Mouse (Mus musculus) forebrain, embryonic 14.5 days (tissue): ENCODE measurements around the gene Lat2. TPM values are rescaled to one million over a fixed set of nuclear protein-coding genes. Genes with fewer than 3 reads are reported as not detected.
A peak's percentile ranks its signal among the peaks of the same experiment; 100 is the strongest.

Source experiments
- ATAC-seq: fragments of 200-750 bp; cut with Nextera tagmentation; 2 replicates; pipeline ENCODE4 v1.8.0; 2017; ENCODE audit warnings: mild to moderate bottlenecking, moderate library complexity
- DNase-seq: peaks from one replicate; pipeline ENCODE4 v3.0.0-alpha.2; 2015; ENCODE audit warnings: low spot score
- H3K27ac ChIP-seq: fragments of 300-500 bp; sonication (generic); 2 replicates; pipeline ENCODE4 v1.5.1; 2014; ENCODE audit warnings: low read depth, mild to moderate bottlenecking, control low read depth, low read length, moderate library complexity
- H3K27me3 ChIP-seq: fragments of 300-500 bp; sonication (generic); replicated peaks from 2 replicates; pipeline ENCODE4 v1.6.1; 2014; ENCODE audit warnings: low read length, control low read depth, mixed read lengths; ENCODE audit not compliant: control insufficient read depth, insufficient read depth
- H3K36me3 ChIP-seq: fragments of 300-500 bp; sonication (generic); 2 replicates; pipeline ENCODE4 v1.6.1; 2014; ENCODE audit warnings: low read length, control low read depth; ENCODE audit not compliant: control insufficient read depth, insufficient read depth
- H3K4me1 ChIP-seq: fragments of 300-500 bp; sonication (generic); 2 replicates; pipeline ENCODE4 v1.6.1; 2014; ENCODE audit warnings: antibody characterized with exemption, low read length, control low read depth; ENCODE audit not compliant: control insufficient read depth, insufficient read depth
- H3K4me2 ChIP-seq: fragments of 300-500 bp; sonication (generic); 2 replicates; pipeline ENCODE4 v1.6.1; 2014; ENCODE audit warnings: mild to moderate bottlenecking, control low read depth, low read length
- H3K4me3 ChIP-seq: fragments of 300-500 bp; sonication (generic); 2 replicates; pipeline ENCODE4 v1.5.1; 2014; ENCODE audit warnings: low read depth, low read length, control low read depth
- H3K9ac ChIP-seq: fragments of 300-500 bp; sonication (generic); 2 replicates; pipeline ENCODE4 v1.6.1; 2014; ENCODE audit warnings: mild to moderate bottlenecking, low read length, control low read depth, moderate library complexity
- H3K9me3 ChIP-seq: fragments of 300-500 bp; sonication (generic); replicated peaks from 2 replicates; pipeline ENCODE4 v1.6.1; 2016; ENCODE audit warnings: low read length, control low read depth, mixed read lengths; ENCODE audit not compliant: control insufficient read depth
- WGBS: fragments of 180-500 bp; shearing (Covaris S2); extraction: QIAGEN DNeasy Blood & Tissue Kit; methylation state at CpG from one replicate; pipeline ENCODE4 v1.1.7; 2014; 5-methylcytosine and 5-hydroxymethylcytosine counted together
- polyA plus RNA-seq: library from polyadenylated mRNA; unstranded; fragments of >200 nt; fragmentation: Nextera tagmentation; extraction: Ambion mirVana; gene quantifications from 2 replicates; pipeline ENCODE4 v1.2.1, GENCODE M21; 2014

Gene Lat2
- polyA plus RNA-seq, 1 experiment from 2014 or later, result 1.6 TPM

- ATAC-seq (no peak), DNase-seq (no peak)
- Histone ChIP-seq H3K27me3 (no peaks in the 10 kb centered on the region), H3K36me3 (peaks cover 87% of the 10 kb centered on the region), H3K9ac (no peak overlapping the region), H3K4me2 (no peak overlapping the region), H3K9me3 (no peaks in the 10 kb centered on the region), H3K27ac (no peak overlapping the region), H3K4me3 (no peak overlapping the region), H3K4me1 (no peaks in the 10 kb centered on the region)
- 95% methylated on average over 9 of the region's 9 CpGs for WGBS
Observed at GRCm38 (mm10) chr5:134620457-134620856, 5.6 kb upstream of the Lat2 start.

DNA sequence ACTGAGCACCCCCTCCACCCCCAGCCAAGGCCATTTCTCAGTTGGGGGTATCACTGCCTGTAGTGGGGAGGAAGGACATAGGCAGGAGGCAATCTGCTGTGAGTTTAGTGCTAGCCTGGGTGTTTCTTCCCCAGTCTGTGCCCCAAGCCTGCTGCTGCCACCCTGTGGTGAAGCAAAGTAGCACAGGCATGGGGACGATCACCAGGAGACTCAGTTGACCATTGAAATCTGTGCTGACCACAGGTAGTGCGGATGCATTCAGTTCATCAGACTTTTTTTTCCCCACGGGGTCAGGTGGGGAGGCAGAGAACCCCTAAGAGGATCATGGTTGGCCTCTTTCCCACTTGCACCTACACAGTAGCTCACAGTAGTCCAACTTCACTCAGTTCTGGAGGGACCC, 2.2 kb upstream of the Lat2 start:
- no peak overlapping the region for H3K4me2 ChIP-seq
- H3K27me3 ChIP-seq, result no peaks in the 10 kb centered on the region
- no peaks in the 10 kb centered on the region for H3K9me3 ChIP-seq
- DNase-seq, result peak; percentile 11
- no peak overlapping the region for H3K9ac ChIP-seq
- H3K27ac ChIP-seq, result no peak overlapping the region
- 60% methylated on average over 3 of the region's 3 CpGs for whole genome bisulfite sequencing
- H3K36me3 ChIP-seq, result peaks cover 59% of the 10 kb centered on the region
- no peak for ATAC-seq
- no peak overlapping the region for H3K4me3 ChIP-seq
- no peaks in the 10 kb centered on the region for H3K4me1 ChIP-seq

- ATAC-seq (no peak), DNase-seq (no peak)
- H3K27ac ChIP-seq, result no peak overlapping the region
- H3K27me3 ChIP-seq, result no peaks in the 10 kb centered on the region
- H3K4me2 ChIP-seq, result no peak overlapping the region
- WGBS, result 80% methylated on average over 4 of the region's 4 CpGs
- no peak overlapping the region for H3K9ac ChIP-seq
- no peaks in the 10 kb centered on the region for H3K9me3 ChIP-seq
- no peak overlapping the region for H3K4me3 ChIP-seq
- H3K36me3 ChIP-seq, result peaks cover 46% of the 10 kb centered on the region
- H3K4me1 ChIP-seq, result no peaks in the 10 kb centered on the region
Observed at GRCm38 (mm10) chr5:134615780-134616179, 955 bp upstream of the Lat2 start.

GRCm38 (mm10) chr5:134615380-134615779, 555 bp upstream of the Lat2 start:
- no peaks in the 10 kb centered on the region for H3K27me3 ChIP-seq
- no peaks in the 10 kb centered on the region for H3K9me3 ChIP-seq
- no peak overlapping the region for H3K4me3 ChIP-seq
- DNase-seq, result no peak
- WGBS, result 91% methylated on average over 8 of the region's 8 CpGs
- H3K4me1 ChIP-seq, result no peaks in the 10 kb centered on the region
- no peak for ATAC-seq
- no peak overlapping the region for H3K4me2 ChIP-seq
- peaks cover 42% of the 10 kb centered on the region for H3K36me3 ChIP-seq
- H3K27ac ChIP-seq, result no peak overlapping the region
- no peak overlapping the region for H3K9ac ChIP-seq

DNA sequence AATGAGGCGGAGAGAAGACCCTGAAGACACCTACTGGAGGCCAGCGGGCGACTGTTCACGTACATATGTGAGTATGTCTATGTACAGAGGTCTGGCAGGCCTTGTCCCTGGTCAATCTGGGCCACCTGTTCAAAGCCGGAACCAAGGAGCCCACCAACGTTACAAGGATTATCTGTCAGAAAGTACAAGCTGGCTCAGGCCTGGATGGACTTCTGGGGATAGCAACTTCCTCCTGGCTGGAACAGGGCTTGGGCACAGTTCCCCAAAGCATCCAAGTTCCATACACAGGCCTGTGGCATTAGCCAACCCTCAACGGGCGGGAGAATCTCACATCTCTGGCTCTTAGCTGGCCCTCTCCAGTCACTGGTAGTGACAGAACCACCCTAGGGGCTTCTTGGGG, 529 bp downstream of the Lat2 start:
- H3K36me3 ChIP-seq, result peaks cover 31% of the 10 kb centered on the region

GRCm38 (mm10) chr5:134613727-134614126, 1.1 kb downstream of the Lat2 start:
- no peaks in the 10 kb centered on the region for H3K27me3 ChIP-seq
- no peaks in the 10 kb centered on the region for H3K9me3 ChIP-seq
- peaks cover 25% of the 10 kb centered on the region for H3K36me3 ChIP-seq
- H3K4me3 ChIP-seq, result no peak overlapping the region
- ATAC-seq (no peak), DNase-seq (no peak)
- 88% methylated on average over 9 of the region's 9 CpGs for WGBS
- no peak overlapping the region for H3K4me2 ChIP-seq
- no peak overlapping the region for H3K9ac ChIP-seq
- no peaks in the 10 kb centered on the region for H3K4me1 ChIP-seq
- no peak overlapping the region for H3K27ac ChIP-seq

More for the DNA sequence above, 529 bp downstream of the Lat2 start:
- Histone ChIP-seq H3K9ac (no peak overlapping the region), H3K4me2 (no peak overlapping the region), H3K27me3 (no peaks in the 10 kb centered on the region), H3K9me3 (no peaks in the 10 kb centered on the region), H3K27ac (no peak overlapping the region), H3K4me3 (no peak overlapping the region), H3K4me1 (no peaks in the 10 kb centered on the region)
- WGBS, result 94% methylated on average over 8 of the region's 8 CpGs
- DNase-seq (no peak), ATAC-seq (no peak)

DNA sequence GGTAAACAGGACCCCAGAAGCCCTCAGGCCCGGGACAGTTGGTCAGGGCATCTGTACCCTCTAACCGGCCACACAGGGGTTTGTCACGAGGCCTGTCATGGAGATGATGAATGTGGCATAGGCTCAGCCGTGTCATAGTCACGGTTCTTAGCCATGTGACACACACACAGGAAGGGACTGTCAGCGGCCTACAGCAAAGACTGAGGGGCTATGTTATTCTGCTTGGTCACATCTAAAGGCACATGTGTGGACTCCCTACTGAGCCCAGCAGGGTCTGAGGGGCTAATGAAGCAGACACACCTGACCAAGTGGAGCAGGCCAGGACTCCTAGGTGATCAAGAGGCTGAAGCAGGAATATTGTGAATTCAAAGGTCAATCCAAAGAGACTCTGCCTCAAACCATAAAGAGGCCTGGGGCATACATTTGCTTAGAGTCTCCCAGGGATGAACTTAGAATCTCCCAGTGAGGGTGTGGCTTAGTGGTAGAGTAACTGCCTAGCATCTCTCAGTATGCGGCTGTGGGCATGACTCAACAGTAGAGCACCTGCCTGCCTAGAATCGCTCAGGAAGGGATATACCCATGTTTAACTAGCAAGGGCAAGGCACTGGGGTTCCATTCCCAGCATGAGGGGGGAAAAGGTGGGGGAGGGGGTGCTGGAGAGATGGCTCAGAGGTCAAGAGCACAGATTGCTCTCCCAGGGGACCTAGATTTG, 2.9 kb downstream of the Lat2 start:
- 78% methylated on average over 8 of the region's 8 CpGs for WGBS
- H3K9ac ChIP-seq, result no peak overlapping the region
- H3K4me2 ChIP-seq, result no peak overlapping the region
- no peaks in the 10 kb centered on the region for H3K4me1 ChIP-seq
- no peak overlapping the region for H3K4me3 ChIP-seq
- ATAC-seq (no peak), DNase-seq (no peak)
- H3K27me3 ChIP-seq, result no peaks in the 10 kb centered on the region
- no peak overlapping the region for H3K27ac ChIP-seq
- H3K36me3 ChIP-seq, result peaks cover 9% of the 10 kb centered on the region
- no peaks in the 10 kb centered on the region for H3K9me3 ChIP-seq

- Histone ChIP-seq H3K27me3 (no peaks in the 10 kb centered on the region), H3K4me1 (no peaks in the 10 kb centered on the region), H3K9me3 (no peaks in the 10 kb centered on the region), H3K4me2 (no peak overlapping the region), H3K4me3 (no peak overlapping the region), H3K9ac (no peak overlapping the region), H3K27ac (no peak overlapping the region), H3K36me3 (peaks cover 5% of the 10 kb centered on the region; the same call in 1 of the 2 replicates)
- 88% methylated on average over 12 of the region's 12 CpGs for WGBS
- no peak for DNase-seq
- ATAC-seq, result no peak
Observed at GRCm38 (mm10) chr5:134609916-134610643, 4.7 kb downstream of the Lat2 start.

- no peaks in the 10 kb centered on the region for H3K27me3 ChIP-seq
- no peak for ATAC-seq
- no peaks in the 10 kb centered on the region for H3K4me1 ChIP-seq
- no peak overlapping the region for H3K27ac ChIP-seq
- H3K9ac ChIP-seq, result no peak overlapping the region
- DNase-seq, result no peak
- 75% methylated on average over 5 of the region's 5 CpGs for WGBS
- no peak overlapping the region for H3K4me3 ChIP-seq
- no peak overlapping the region for H3K4me2 ChIP-seq
- H3K9me3 ChIP-seq, result no peaks in the 10 kb centered on the region
- H3K36me3 ChIP-seq, result no peaks in the 10 kb centered on the region
Observed at GRCm38 (mm10) chr5:134607121-134607520, 7.7 kb downstream of the Lat2 start.
